Mouse (Mus musculus): ENCODE results near the gene Cyp2d26. TPM values are rescaled to one million over a fixed set of nuclear protein-coding genes. Genes with fewer than 3 reads are reported as not detected.

Cyp2d26 gene
- total and polyA plus RNA-seq, 2 experiments from 2014 or later: not detected

DNA sequence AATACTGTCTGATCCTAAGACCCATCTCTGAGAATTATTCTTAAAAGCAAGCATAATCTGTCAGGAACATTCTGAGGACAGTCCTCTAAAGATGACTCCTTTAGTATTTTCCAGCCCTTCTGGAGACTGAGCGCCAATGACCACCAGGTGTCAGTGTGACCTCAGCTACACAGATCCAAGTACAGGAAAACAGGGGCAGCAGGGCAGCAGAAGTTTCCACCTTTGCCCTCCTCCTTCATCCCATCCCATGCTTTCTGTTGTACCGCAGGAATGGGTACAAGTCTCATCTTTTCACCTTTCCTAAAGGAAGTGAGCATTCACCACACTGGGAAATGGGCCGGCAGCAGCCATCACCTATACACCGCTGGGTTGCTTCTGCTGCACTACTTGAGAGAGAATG, 20.7 kb upstream of the Cyp2d26 start:
- H3K27ac ChIP-seq: no peak overlapping the region
- peak; percentile 56; the same call in 1 of the 2 replicates for ATAC-seq

DNA sequence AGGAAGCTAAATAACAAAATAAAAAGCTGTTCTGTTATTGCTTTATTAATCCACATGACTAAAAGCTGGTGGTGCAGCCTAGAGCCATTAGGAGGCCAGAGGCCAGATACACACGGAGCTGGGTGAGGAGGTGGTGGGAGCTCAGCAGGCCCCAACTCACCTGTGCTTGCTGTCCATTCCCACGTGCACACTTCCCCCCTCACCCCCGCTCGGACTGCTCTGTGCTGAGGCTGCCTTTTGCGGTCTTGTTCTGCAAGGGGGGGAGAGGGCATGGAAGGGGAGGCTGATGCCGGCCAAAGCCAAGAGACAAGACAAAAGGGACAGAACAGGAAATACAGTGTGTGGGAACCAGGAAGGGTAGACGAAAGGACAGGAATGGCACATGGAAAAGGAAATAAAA, 20.2 kb upstream of the Cyp2d26 start:
- H3K9me3 ChIP-seq (ENCODE audit: low read length): no peaks in the 10 kb centered on the region
- H3K36me3 ChIP-seq (ENCODE audit: insufficient read depth, low read length): no peaks in the 10 kb centered on the region
- H3K9ac ChIP-seq (replicated peaks; ENCODE audit: low read length): no peak overlapping the region
- no peaks in the 10 kb centered on the region for H3K4me1 ChIP-seq (ENCODE audit: insufficient read depth, low read length)
- DNase-seq (ENCODE audit: low spot score) (no peak), ATAC-seq (no peak)
- TF ChIP-seq CTCF (IDR thresholded peaks at IDR 0.05; ENCODE audit: low read depth): no peak
- 80% methylated on average over 7 of the region's 7 CpGs for WGBS
- H3K4me3 ChIP-seq (ENCODE audit: low read length): no peak overlapping the region
- H3K4me2 ChIP-seq (ENCODE audit: low read depth, low read length): no peak overlapping the region
- H3K27ac ChIP-seq: no peak overlapping the region
- H3K27me3 ChIP-seq (ENCODE audit: insufficient read depth, low read length): no peaks in the 10 kb centered on the region

More for the DNA sequence above, 20.7 kb upstream of the Cyp2d26 start:
- Histone ChIP-seq H3K9ac (replicated peaks; ENCODE audit: low read length) (no peak overlapping the region), H3K9me3 (ENCODE audit: low read length) (no peaks in the 10 kb centered on the region), H3K4me2 (ENCODE audit: low read depth, low read length) (no peak overlapping the region), H3K4me1 (ENCODE audit: insufficient read depth, low read length) (no peaks in the 10 kb centered on the region), H3K27me3 (ENCODE audit: insufficient read depth, low read length) (no peaks in the 10 kb centered on the region), H3K36me3 (ENCODE audit: insufficient read depth, low read length) (no peaks in the 10 kb centered on the region), H3K4me3 (ENCODE audit: low read length) (no peak overlapping the region)
- 65% methylated on average over 4 of the region's 4 CpGs for WGBS
- peak; percentile 79 for DNase-seq (ENCODE audit: low spot score)
- TF ChIP-seq CTCF (IDR thresholded peaks at IDR 0.05; ENCODE audit: low read depth): peak; percentile 92

DNA sequence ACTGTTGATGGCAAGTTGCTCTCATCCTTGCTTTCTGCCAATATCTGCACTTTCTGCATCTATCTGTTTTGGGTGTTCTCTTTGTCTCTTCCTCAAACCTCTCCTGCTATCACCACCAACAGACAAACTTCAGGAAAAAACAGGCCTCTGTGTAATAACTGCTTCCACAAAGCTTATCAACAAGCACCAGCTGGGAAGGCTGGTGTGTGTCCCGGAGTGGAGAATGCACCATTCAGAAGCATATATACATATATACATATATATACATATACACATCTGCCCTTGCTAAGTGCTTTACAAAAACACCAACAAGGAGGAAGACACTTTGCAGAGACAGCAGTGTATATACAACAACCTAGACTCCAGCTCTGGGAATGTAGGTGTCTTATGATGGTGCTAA, 16.5 kb upstream of the Cyp2d26 start:
- Histone ChIP-seq H3K27ac (no peak overlapping the region), H3K27me3 (ENCODE audit: insufficient read depth, low read length) (no peaks in the 10 kb centered on the region), H3K4me1 (ENCODE audit: insufficient read depth, low read length) (no peaks in the 10 kb centered on the region), H3K4me3 (ENCODE audit: low read length) (no peak overlapping the region), H3K4me2 (ENCODE audit: low read depth, low read length) (no peak overlapping the region), H3K9ac (replicated peaks; ENCODE audit: low read length) (no peak overlapping the region), H3K9me3 (ENCODE audit: low read length) (no peaks in the 10 kb centered on the region), H3K36me3 (ENCODE audit: insufficient read depth, low read length) (no peaks in the 10 kb centered on the region)
- DNase-seq (ENCODE audit: low spot score): no peak
- no peak for ATAC-seq
- WGBS: 91% methylated on average over 1 of the region's 1 CpGs
- no peak for TF ChIP-seq CTCF (IDR thresholded peaks at IDR 0.05; ENCODE audit: low read depth)

DNA sequence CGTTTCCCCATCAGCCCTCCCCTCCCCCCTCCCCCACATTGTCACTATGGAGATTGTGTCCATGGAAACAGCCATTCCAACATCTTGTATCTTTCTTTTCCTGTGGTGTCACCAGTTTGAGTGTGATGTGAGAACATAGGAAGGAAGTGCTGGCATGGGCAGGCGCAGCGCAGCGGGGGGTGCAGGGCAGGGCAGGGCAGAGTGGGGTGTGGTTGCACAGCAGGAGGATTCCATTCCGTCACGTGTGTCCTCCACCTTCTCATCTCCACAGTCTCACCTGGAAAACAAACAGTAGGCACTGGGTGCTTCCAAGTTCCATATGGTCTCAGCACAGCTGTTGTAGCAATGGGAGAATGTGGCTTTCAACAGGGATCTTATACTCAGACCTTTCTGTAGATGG, 15.4 kb upstream of the Cyp2d26 start:
- ATAC-seq (no peak), DNase-seq (ENCODE audit: low spot score) (no peak)
- H3K4me2 ChIP-seq (ENCODE audit: low read depth, low read length): no peak overlapping the region
- H3K27me3 ChIP-seq (ENCODE audit: insufficient read depth, low read length): no peaks in the 10 kb centered on the region
- H3K9ac ChIP-seq (replicated peaks; ENCODE audit: low read length): no peak overlapping the region
- no peaks in the 10 kb centered on the region for H3K9me3 ChIP-seq (ENCODE audit: low read length)
- H3K4me1 ChIP-seq (ENCODE audit: insufficient read depth, low read length): no peaks in the 10 kb centered on the region
- TF ChIP-seq CTCF (IDR thresholded peaks at IDR 0.05; ENCODE audit: low read depth): no peak
- WGBS: 48% methylated on average over 6 of the region's 6 CpGs
- H3K4me3 ChIP-seq (ENCODE audit: low read length): no peak overlapping the region
- no peak overlapping the region for H3K27ac ChIP-seq
- no peaks in the 10 kb centered on the region for H3K36me3 ChIP-seq (ENCODE audit: insufficient read depth, low read length)

DNA sequence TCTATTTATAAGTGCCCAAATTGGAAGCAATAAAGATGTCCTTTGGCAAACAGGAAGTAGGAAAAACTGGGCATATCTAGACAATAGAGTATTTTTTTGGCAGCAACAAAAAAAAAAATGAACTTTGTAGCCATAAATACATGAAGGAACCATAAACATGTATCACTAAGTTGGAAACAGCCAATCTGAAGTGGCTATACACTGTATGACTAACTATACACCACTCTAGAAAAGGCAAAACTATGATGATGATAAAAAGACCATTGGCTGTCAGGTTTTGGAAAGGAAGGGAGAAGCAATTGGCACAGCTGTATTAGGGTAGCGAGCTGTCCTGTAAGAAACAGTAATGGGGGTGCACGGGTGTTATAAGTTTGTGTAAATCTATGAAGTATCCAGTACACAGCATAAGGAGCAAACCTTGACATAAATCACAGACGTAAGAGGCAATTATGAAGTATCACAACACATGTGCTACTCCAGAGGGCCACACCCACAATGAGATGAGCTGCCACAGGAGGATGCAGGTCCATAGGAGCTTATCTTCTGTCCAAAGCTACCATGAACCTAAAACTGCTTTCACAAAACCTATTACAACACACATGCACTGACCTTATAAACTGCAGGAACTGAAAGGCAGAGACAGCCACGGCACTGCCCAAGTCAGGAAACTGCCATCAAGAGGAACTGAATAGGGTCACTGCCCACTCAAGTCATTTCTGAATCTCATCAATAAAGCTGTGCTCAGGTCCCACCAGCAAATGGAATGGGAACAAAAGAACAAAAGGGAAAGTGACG, 13.1 kb upstream of the Cyp2d26 start:
- no peak overlapping the region for H3K4me3 ChIP-seq (ENCODE audit: low read length)
- 71% methylated on average over 5 of the region's 5 CpGs for whole genome bisulfite sequencing
- H3K27me3 ChIP-seq (ENCODE audit: insufficient read depth, low read length): no peaks in the 10 kb centered on the region
- no peaks in the 10 kb centered on the region for H3K36me3 ChIP-seq (ENCODE audit: insufficient read depth, low read length)
- DNase-seq (ENCODE audit: low spot score): no peak
- no peaks in the 10 kb centered on the region for H3K4me1 ChIP-seq (ENCODE audit: insufficient read depth, low read length)
- H3K9me3 ChIP-seq (ENCODE audit: low read length): no peaks in the 10 kb centered on the region
- no peak for ATAC-seq
- H3K4me2 ChIP-seq (ENCODE audit: low read depth, low read length): no peak overlapping the region
- no peak for TF ChIP-seq CTCF (IDR thresholded peaks at IDR 0.05; ENCODE audit: low read depth)
- H3K9ac ChIP-seq (replicated peaks; ENCODE audit: low read length): no peak overlapping the region
- H3K27ac ChIP-seq: no peak overlapping the region

DNA sequence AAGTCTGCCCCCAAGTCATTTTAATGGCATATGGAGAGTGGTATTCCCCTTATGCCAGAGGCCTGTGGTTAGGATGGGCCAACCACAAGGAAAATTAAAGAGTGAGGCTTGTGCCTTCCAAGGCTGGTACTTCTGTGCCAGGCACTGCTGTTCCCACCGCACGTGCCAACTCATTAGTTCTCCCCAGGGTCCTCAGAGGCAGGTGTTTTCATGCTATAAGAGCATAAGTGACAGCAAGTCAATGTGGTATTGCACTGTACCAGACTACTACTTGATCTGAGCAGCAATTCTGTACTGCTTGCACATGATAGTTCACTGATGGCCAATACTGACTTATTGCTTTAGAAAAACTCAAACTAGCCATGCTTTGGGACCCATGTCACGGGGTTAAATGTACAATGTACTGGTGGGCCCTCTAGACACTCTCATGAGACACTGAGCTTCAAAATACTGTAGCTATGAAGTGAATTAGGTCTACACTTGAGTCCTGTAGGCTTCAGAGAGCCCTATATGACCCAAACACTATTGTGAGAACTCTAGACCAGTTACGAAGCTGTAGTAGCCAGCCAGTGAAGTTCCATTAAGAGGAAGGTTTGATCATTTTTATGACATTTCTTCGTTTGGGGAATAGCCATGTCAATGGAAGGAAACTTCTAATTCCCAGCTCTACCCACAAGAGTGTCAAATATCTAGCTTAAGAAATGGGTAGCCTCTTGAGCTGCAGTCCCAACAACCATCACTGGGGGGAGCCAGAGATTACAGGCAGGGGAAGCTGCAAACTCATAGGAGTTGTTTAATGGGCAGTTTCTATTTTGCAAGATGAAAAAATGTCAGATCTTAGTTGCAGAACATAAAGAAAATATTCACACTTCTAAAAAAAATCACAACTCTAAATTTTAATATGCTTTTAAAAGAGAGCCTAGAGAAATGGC, 10.9 kb upstream of the Cyp2d26 start:
- H3K27me3 ChIP-seq (ENCODE audit: insufficient read depth, low read length): no peaks in the 10 kb centered on the region
- no peaks in the 10 kb centered on the region for H3K36me3 ChIP-seq (ENCODE audit: insufficient read depth, low read length)
- H3K4me2 ChIP-seq (ENCODE audit: low read depth, low read length): no peak overlapping the region
- H3K9me3 ChIP-seq (ENCODE audit: low read length): no peaks in the 10 kb centered on the region
- no peak overlapping the region for H3K27ac ChIP-seq
- H3K9ac ChIP-seq (replicated peaks; ENCODE audit: low read length): no peak overlapping the region
- DNase-seq (ENCODE audit: low spot score) (peak; percentile 82), ATAC-seq (peak; percentile 63)
- WGBS: 58% methylated on average over 5 of the region's 5 CpGs
- H3K4me1 ChIP-seq (ENCODE audit: insufficient read depth, low read length): no peaks in the 10 kb centered on the region
- H3K4me3 ChIP-seq (ENCODE audit: low read length): no peak overlapping the region
- TF ChIP-seq CTCF (IDR thresholded peaks at IDR 0.05; ENCODE audit: low read depth): peak; percentile 90
